In genomic region chr11:115878071-115878470, GRCm38 (mm10) we compare ENCODE assay signal across 18 mouse cellular contexts. TPM values are rescaled to one million over a fixed set of nuclear protein-coding genes. Genes with fewer than 3 reads are reported as not detected.
DNase-seq lines count a peak whose midpoint lies in the region; ATAC-seq and TF ChIP-seq lines count a peak whose summit lies in the region.
"Had no signal": no experiment of that assay in that cellular context is flagged by ENCODE, and none has a peak within 500 bp of the region (broad histone marks: within the 10 kb centered on the region; RNA-seq: fewer than 3 reads in every experiment).

No protein-coding gene starts in this region.

- no peak for TF ChIP-seq CTCF in kidney, adult 2 months (conservative IDR thresholded peaks at IDR 0.05; ENCODE audit: insufficient read depth, insufficient read length, low read depth, low read length)
- TF ChIP-seq CTCF in small intestine, adult 2 months (IDR thresholded peaks at IDR 0.05; ENCODE audit: extremely low read depth, insufficient read length, insufficient replicate concordance, low read depth, low read length): no peak

- ATAC-seq in intestine, embryonic 14.5 days (replicated peaks; ENCODE audit: low FRiP score, low TSS enrichment, low read depth): no peak
- ATAC-seq in forebrain, embryonic 12.5 days (ENCODE audit: low FRiP score): no peak
- ATAC-seq: liver, embryonic 12.5 days had no signal

- DNase-seq in intestine, embryonic 14.5 days (ENCODE audit: low spot score): no peak
- peak; percentile 65 for DNase-seq in kidney, adult 2 months
- peak; percentile 47 for DNase-seq in kidney, postnatal 10 days
- no peak for DNase-seq in frontal cortex, postnatal 36 days (ENCODE audit: low spot score in 2 of 2)
- DNase-seq in yolk sac, embryonic 10.5 days (ENCODE audit: low spot score): no peak
- DNase-seq in ovary, postnatal 10 days (ENCODE audit: low spot score): no peak
- DNase-seq: adrenal gland, postnatal 36 days; cerebellum, adult 9-10 months; lung, adult 18-20 months; thymus, postnatal 36 days had no signal

- no peak for TF ChIP-seq POLR2A in kidney, adult 2 months (IDR thresholded peaks at IDR 0.05; ENCODE audit: low read depth, low read length)
- no peak; the same call in 1 of the 2 replicates for TF ChIP-seq POLR2A in small intestine, adult 2 months (IDR thresholded peaks at IDR 0.05; ENCODE audit: low read depth, low read length)

- peak overlapping the region; percentile 35 for H3K4me2 ChIP-seq in intestine, embryonic 14.5 days (ENCODE audit: low read length)
- no peak overlapping the region for H3K4me2 ChIP-seq in forebrain, embryonic 12.5 days
- H3K4me2 ChIP-seq: hindbrain, embryonic 12.5 days; limb, embryonic 13.5 days; liver, embryonic 12.5 days; midbrain, embryonic 12.5 days; neural tube, embryonic 15.5 days had no signal

- no peaks in the 10 kb centered on the region for H3K9me3 ChIP-seq in intestine, embryonic 14.5 days (ENCODE audit: control insufficient read depth, low read length)
- no peaks in the 10 kb centered on the region for H3K9me3 ChIP-seq in forebrain, embryonic 12.5 days
- H3K9me3 ChIP-seq: forebrain, embryonic 10.5 days; hindbrain, embryonic 12.5 days; limb, embryonic 13.5 days; liver, embryonic 12.5 days; midbrain, embryonic 12.5 days; neural tube, embryonic 15.5 days had no signal

- no peaks in the 10 kb centered on the region for H3K36me3 ChIP-seq in intestine, embryonic 14.5 days (ENCODE audit: control insufficient read depth, insufficient read depth, low read length)
- H3K36me3 ChIP-seq in kidney, adult 2 months (ENCODE audit: control insufficient read depth, insufficient read depth, low read length): no peaks in the 10 kb centered on the region
- peaks cover 41% of the 10 kb centered on the region for H3K36me3 ChIP-seq in small intestine, adult 2 months (ENCODE audit: control insufficient read depth, insufficient read depth, low read length)
- no peaks in the 10 kb centered on the region for H3K36me3 ChIP-seq in forebrain, embryonic 12.5 days (replicated peaks)
- H3K36me3 ChIP-seq: forebrain, embryonic 10.5 days; hindbrain, embryonic 12.5 days; limb, embryonic 13.5 days; liver, embryonic 12.5 days; midbrain, embryonic 12.5 days; neural tube, embryonic 15.5 days had no signal

- no peak overlapping the region for H3K9ac ChIP-seq in intestine, embryonic 14.5 days (ENCODE audit: low read length)
- H3K9ac ChIP-seq in forebrain, embryonic 12.5 days: no peak overlapping the region
- H3K9ac ChIP-seq: hindbrain, embryonic 12.5 days; limb, embryonic 13.5 days; liver, embryonic 12.5 days; midbrain, embryonic 12.5 days; neural tube, embryonic 15.5 days had no signal

- H3K4me3 ChIP-seq in intestine, embryonic 14.5 days (ENCODE audit: low read depth, low read length): peak overlapping the region; percentile 19
- peak overlapping the region; percentile 52 for H3K4me3 ChIP-seq in kidney, adult 2 months (ENCODE audit: insufficient read depth, low read depth, low read length)
- peak overlapping the region; percentile 68 for H3K4me3 ChIP-seq in small intestine, adult 2 months (ENCODE audit: low read depth, low read length)
- no peak overlapping the region for H3K4me3 ChIP-seq in forebrain, embryonic 12.5 days (replicated peaks)
- H3K4me3 ChIP-seq: forebrain, embryonic 10.5 days; hindbrain, embryonic 12.5 days; limb, embryonic 13.5 days; liver, embryonic 12.5 days; midbrain, embryonic 12.5 days; neural tube, embryonic 15.5 days had no signal

- H3K27ac ChIP-seq in intestine, embryonic 14.5 days (ENCODE audit: low read depth): no peak overlapping the region
- H3K27ac ChIP-seq in kidney, adult 2 months (ENCODE audit: insufficient read depth, low read depth, low read length): no peak overlapping the region
- H3K27ac ChIP-seq in small intestine, adult 2 months (ENCODE audit: insufficient read depth, low read depth, low read length): peak overlapping the region; percentile 92
- H3K27ac ChIP-seq in forebrain, embryonic 12.5 days: no peak overlapping the region
- H3K27ac ChIP-seq: forebrain, embryonic 10.5 days; hindbrain, embryonic 12.5 days; limb, embryonic 13.5 days; liver, embryonic 12.5 days; midbrain, embryonic 12.5 days; neural tube, embryonic 15.5 days had no signal

- H3K4me1 ChIP-seq in intestine, embryonic 14.5 days (replicated peaks; ENCODE audit: control insufficient read depth, insufficient read depth, low read length): no peaks in the 10 kb centered on the region
- peaks cover 3% of the 10 kb centered on the region; the same call in 1 of the 2 replicates for H3K4me1 ChIP-seq in kidney, adult 2 months (ENCODE audit: control insufficient read depth, insufficient read depth, low read length)
- H3K4me1 ChIP-seq in small intestine, adult 2 months (ENCODE audit: control insufficient read depth, insufficient read depth, insufficient read length, low read length): peaks cover 15% of the 10 kb centered on the region
- no peaks in the 10 kb centered on the region for H3K4me1 ChIP-seq in forebrain, embryonic 12.5 days
- H3K4me1 ChIP-seq: limb, embryonic 13.5 days; midbrain, embryonic 12.5 days; neural tube, embryonic 15.5 days had no signal

- 70% methylated on average over 8 of the region's 8 CpGs for WGBS in intestine, embryonic 14.5 days
- WGBS in kidney, adult 2 months: 66% methylated on average over 8 of the region's 8 CpGs
- 24% methylated on average over 8 of the region's 8 CpGs for WGBS in small intestine, adult 2 months
- WGBS in forebrain, embryonic 12.5 days: 81% methylated on average over 8 of the region's 8 CpGs

- no peaks in the 10 kb centered on the region for H3K27me3 ChIP-seq in intestine, embryonic 14.5 days (replicated peaks; ENCODE audit: control insufficient read depth, insufficient read depth, low read length)
- no peaks in the 10 kb centered on the region for H3K27me3 ChIP-seq in kidney, adult 2 months (replicated peaks; ENCODE audit: control insufficient read depth, insufficient read depth, low read length)
- no peaks in the 10 kb centered on the region for H3K27me3 ChIP-seq in small intestine, adult 2 months (ENCODE audit: control insufficient read depth, insufficient read depth, low read length)
- peaks cover 11% of the 10 kb centered on the region for H3K27me3 ChIP-seq in forebrain, embryonic 12.5 days
- H3K27me3 ChIP-seq: neural tube, embryonic 15.5 days had no signal

RNA-seq across cellular contexts. Expression of gene Myo15b, which starts 19.9 kb away (rescaled TPM):
- polyA plus RNA-seq in intestine, embryonic 14.5 days (2014; fragmentation: Nextera tagmentation; extraction: Ambion mirVana): 32.9 and 44.8 TPM in 2 replicates
- polyA plus RNA-seq in kidney, adult 2 months (2012; rRNA removed): 104 and 132 TPM in 2 replicates
- 539 and 1,655 TPM in 2 replicates for polyA plus RNA-seq in small intestine, adult 2 months (2012; rRNA removed)
- 0.17 and 0.31 TPM in 2 replicates for polyA plus RNA-seq in forebrain, embryonic 12.5 days (2016; fragmentation: Nextera tagmentation; extraction: Ambion mirVana)

RNA-seq across cellular contexts. Expression of gene Smim5, which starts 21.7 kb away (rescaled TPM):
- polyA plus RNA-seq in intestine, embryonic 14.5 days (2014; fragmentation: Nextera tagmentation; extraction: Ambion mirVana): 1.1 and 2.5 TPM in 2 replicates
- 26.1 and 26.7 TPM in 2 replicates for polyA plus RNA-seq in kidney, adult 2 months (2012; rRNA removed)
- 0.72 and 2.2 TPM in 2 replicates for polyA plus RNA-seq in small intestine, adult 2 months (2012; rRNA removed)
- 1.1 and 1.3 TPM in 2 replicates for polyA plus RNA-seq in forebrain, embryonic 12.5 days (2016; fragmentation: Nextera tagmentation; extraction: Ambion mirVana)

RNA-seq across cellular contexts. Expression of gene Smim6, which starts 33.7 kb away (rescaled TPM):
- polyA plus RNA-seq in intestine, embryonic 14.5 days (2014; fragmentation: Nextera tagmentation; extraction: Ambion mirVana): 16.9 and 24.5 TPM in 2 replicates
- polyA plus RNA-seq in kidney, adult 2 months (2012; rRNA removed): 5.0 and 5.7 TPM in 2 replicates
- polyA plus RNA-seq in small intestine, adult 2 months (2012; rRNA removed): 8.8 and 9.7 TPM in 2 replicates
- 0.49 and 1.1 TPM in 2 replicates for polyA plus RNA-seq in forebrain, embryonic 12.5 days (2016; fragmentation: Nextera tagmentation; extraction: Ambion mirVana)

RNA-seq across cellular contexts. Expression of gene Llgl2, which starts 54.2 kb away (rescaled TPM):
- polyA plus RNA-seq in intestine, embryonic 14.5 days (2014; fragmentation: Nextera tagmentation; extraction: Ambion mirVana): 46.3 and 59.2 TPM in 2 replicates
- 153 and 166 TPM in 2 replicates for polyA plus RNA-seq in kidney, adult 2 months (2012; rRNA removed)
- polyA plus RNA-seq in small intestine, adult 2 months (2012; rRNA removed): 140 and 268 TPM in 2 replicates
- 2.4 and 2.7 TPM in 2 replicates for polyA plus RNA-seq in forebrain, embryonic 12.5 days (2016; fragmentation: Nextera tagmentation; extraction: Ambion mirVana)

RNA-seq across cellular contexts. Expression of gene Sap30bp, which starts 55.0 kb away (rescaled TPM):
- polyA plus RNA-seq in intestine, embryonic 14.5 days (2014; fragmentation: Nextera tagmentation; extraction: Ambion mirVana): 37.3 and 38.6 TPM in 2 replicates
- polyA plus RNA-seq in kidney, adult 2 months (2012; rRNA removed): 20.5 and 24.1 TPM in 2 replicates
- polyA plus RNA-seq in small intestine, adult 2 months (2012; rRNA removed): 15.2 and 27.1 TPM in 2 replicates
- polyA plus RNA-seq in forebrain, embryonic 12.5 days (2016; fragmentation: Nextera tagmentation; extraction: Ambion mirVana): 56.8 and 61.9 TPM in 2 replicates

Comparison
In these comparisons a context has a peak if more than half of its experiments do, and no peak if none do; other contexts are left out.
1. DNase-seq: peak in kidney, adult 2 months (single experiment) and kidney, postnatal 10 days (single experiment); none in intestine, embryonic 14.5 days (single experiment), frontal cortex, postnatal 36 days (0 of 2), yolk sac, embryonic 10.5 days (single experiment) and ovary, postnatal 10 days (single experiment).
2. RNA of gene Myo15b, which starts 19.9 kb away (polyA plus RNA-seq): 539 to 1,655 TPM in small intestine, adult 2 months, 104 to 132 TPM in kidney, adult 2 months and 32.9 to 44.8 TPM in intestine, embryonic 14.5 days; 0.17 to 0.31 TPM in forebrain, embryonic 12.5 days; every median in the first group is over 10 times any median in the second.